Mouse (Mus musculus) ES-Bruce4 (cell line): ENCODE measurements around the gene Prkg2. TPM values are rescaled to one million over a fixed set of nuclear protein-coding genes. Genes with fewer than 3 reads are reported as not detected.

ENCODE experiments used
- H3K27ac ChIP-seq: 2 replicates; pipeline ENCODE4 v1.5.1; 2012; ENCODE audit warnings: low read length, inconsistent platforms; ENCODE audit not compliant: insufficient read depth
- H3K27me3 ChIP-seq: 2 replicates; pipeline ENCODE4 v1.6.1; 2012; ENCODE audit warnings: mild to moderate bottlenecking, low read length, inconsistent platforms; ENCODE audit not compliant: control insufficient read depth, poor library complexity, insufficient read depth, severe bottlenecking
- H3K36me3 ChIP-seq: 2 replicates; pipeline ENCODE4 v1.6.1; 2012; ENCODE audit warnings: inconsistent platforms, mild to moderate bottlenecking, low read length, moderate library complexity; ENCODE audit not compliant: control insufficient read depth, poor library complexity, insufficient read depth, severe bottlenecking
- H3K4me1 ChIP-seq: one replicate; pipeline ENCODE4 v1.8.1; 2011; ENCODE audit warnings: low read length; ENCODE audit not compliant: control insufficient read depth, insufficient read depth
- H3K4me3 ChIP-seq: 2 replicates; pipeline ENCODE4 v1.5.1; 2011; ENCODE audit warnings: low read depth, mild to moderate bottlenecking, low read length
- H3K9ac ChIP-seq: 2 replicates; pipeline ENCODE4 v1.6.1; 2012; ENCODE audit warnings: low read depth, mild to moderate bottlenecking, inconsistent platforms; ENCODE audit not compliant: poor library complexity, severe bottlenecking
- H3K9me3 ChIP-seq: replicated peaks from 2 replicates; pipeline ENCODE4 v1.6.1; 2012; ENCODE audit warnings: mild to moderate bottlenecking, low read length, inconsistent platforms; ENCODE audit not compliant: control insufficient read depth, poor library complexity, insufficient read depth, severe bottlenecking
- CTCF ChIP-seq: IDR thresholded peaks from one replicate; pipeline ENCODE4 v1.8.1; 2011; ENCODE audit warnings: low read depth, low read length
- EP300 ChIP-seq: IDR thresholded peaks from 2 replicates; pipeline ENCODE4 v1.6.1; 2011; ENCODE audit warnings: low read depth, low read length; ENCODE audit not compliant: insufficient read depth
- POLR2A ChIP-seq: IDR thresholded peaks from one replicate; pipeline ENCODE4 v1.8.1; 2011; ENCODE audit warnings: low read length; ENCODE audit not compliant: insufficient read depth
- polyA plus RNA-seq: library from polyadenylated mRNA; stranded (reverse); fragments of >200 nt; gene quantifications from 2 replicates; pipeline ENCODE4 v1.2.4, GENCODE M21; 2011; ENCODE audit warnings: low read depth; ENCODE audit not compliant: missing spikeins, insufficient read depth, insufficient read length

Prkg2 gene
- polyA plus RNA-seq, 1 experiment = 0.19 TPM

DNA sequence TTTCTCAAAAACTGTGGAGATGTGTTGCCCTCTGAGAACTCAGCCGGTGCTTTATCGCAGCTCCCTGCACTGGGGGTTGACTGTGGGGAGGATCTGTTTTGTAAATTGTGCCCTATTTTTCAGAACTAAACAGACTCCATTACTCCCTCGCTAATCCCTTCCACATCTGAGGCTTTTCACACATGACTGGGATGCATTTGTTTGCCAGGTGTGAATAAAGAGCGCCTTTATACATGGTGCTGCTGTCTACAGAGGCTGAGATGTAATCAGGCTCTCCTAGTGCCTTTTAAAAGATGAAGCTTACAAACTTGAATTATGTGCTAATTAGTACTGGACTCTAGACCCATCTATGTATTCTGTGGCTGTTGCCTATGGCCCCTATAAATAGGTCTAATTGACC lies 50.7 kb downstream of the Prkg2 start:
- Histone ChIP-seq H3K4me3 (no peak overlapping the region), H3K27me3 (no peaks in the 10 kb centered on the region), H3K36me3 (no peaks in the 10 kb centered on the region), H3K4me1 (peaks cover 5% of the 10 kb centered on the region), H3K9ac (no peak overlapping the region), H3K9me3 (no peaks in the 10 kb centered on the region), H3K27ac (no peak overlapping the region)
- TF ChIP-seq CTCF (no peak), EP300 (no peak), POLR2A (no peak)

DNA sequence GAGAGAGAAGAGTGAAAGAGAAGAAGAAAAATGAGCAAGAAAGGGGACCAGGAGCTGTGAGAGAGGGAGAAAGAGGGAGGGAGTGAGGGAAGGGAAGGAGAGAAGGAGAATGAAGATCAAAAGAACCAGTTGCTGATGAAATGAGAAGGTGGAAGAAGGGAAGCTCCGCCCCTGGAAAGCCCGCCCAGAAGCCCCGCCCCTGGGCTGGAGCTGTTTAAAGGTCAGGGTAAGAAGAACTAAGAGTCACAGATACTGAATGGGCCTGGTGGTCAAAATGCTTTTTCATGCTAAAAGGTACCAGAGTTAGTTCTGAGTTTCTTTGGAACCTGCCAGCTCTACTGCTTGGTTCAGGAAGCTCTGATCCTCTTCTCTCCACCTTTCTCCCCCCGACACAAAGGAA lies 51.1 kb downstream of the Prkg2 start:
- Histone ChIP-seq H3K27me3 (no peaks in the 10 kb centered on the region), H3K9ac (no peak overlapping the region), H3K4me3 (no peak overlapping the region), H3K4me1 (peaks cover 5% of the 10 kb centered on the region), H3K36me3 (no peaks in the 10 kb centered on the region), H3K9me3 (no peaks in the 10 kb centered on the region), H3K27ac (no peak overlapping the region)
- no peak for TF ChIP-seq EP300
- no peak for TF ChIP-seq CTCF
- no peak for TF ChIP-seq POLR2A

DNA sequence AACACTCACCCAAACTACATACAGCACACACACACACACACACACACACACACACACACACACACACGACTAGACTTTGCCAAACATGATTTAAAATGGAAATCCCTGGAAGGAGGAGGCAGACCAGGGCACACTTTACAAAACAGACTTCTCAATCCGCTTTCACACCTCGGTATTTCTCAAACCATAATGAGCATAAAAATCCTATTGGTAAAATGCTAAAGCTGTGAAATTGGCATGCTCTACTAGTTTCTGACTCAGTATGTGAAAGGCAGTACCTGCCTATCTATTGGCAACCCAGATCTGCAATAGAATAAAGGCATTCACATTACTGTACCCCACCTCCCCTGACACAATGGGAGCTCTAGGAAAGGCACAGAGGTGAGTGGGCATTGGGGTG lies 52.1 kb downstream of the Prkg2 start:
- Histone ChIP-seq H3K36me3 (no peaks in the 10 kb centered on the region), H3K4me1 (peaks cover 5% of the 10 kb centered on the region), H3K9ac (no peak overlapping the region), H3K9me3 (no peaks in the 10 kb centered on the region), H3K27me3 (no peaks in the 10 kb centered on the region), H3K4me3 (no peak overlapping the region), H3K27ac (no peak overlapping the region)
- TF ChIP-seq EP300 (no peak), CTCF (no peak)

DNA sequence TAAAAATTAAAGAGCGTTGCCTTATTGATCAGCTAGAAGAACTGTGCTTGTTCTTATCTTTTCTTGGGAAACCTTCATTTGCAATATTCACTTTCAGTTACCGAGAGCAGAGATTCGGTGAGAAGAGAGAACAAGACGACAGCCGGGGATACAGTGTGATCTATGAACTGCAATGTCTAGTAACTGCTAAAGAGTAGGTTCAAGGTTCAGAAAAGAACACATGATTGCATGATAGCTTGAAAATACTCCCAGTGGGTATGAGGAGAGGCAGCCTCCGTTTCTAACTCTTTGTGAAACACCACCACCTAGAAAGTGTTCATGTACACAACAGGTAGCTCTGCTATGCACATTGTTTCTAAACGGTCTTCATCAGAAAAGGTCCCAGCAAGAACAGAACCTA lies 55.8 kb downstream of the Prkg2 start:
- H3K9ac ChIP-seq = no peak overlapping the region
- no peaks in the 10 kb centered on the region for H3K36me3 ChIP-seq
- no peaks in the 10 kb centered on the region for H3K9me3 ChIP-seq
- H3K27me3 ChIP-seq = no peaks in the 10 kb centered on the region
- H3K4me1 ChIP-seq = peaks cover 5% of the 10 kb centered on the region
- TF ChIP-seq CTCF (no peak), EP300 (no peak), POLR2A (no peak)
- H3K27ac ChIP-seq = no peak overlapping the region
- H3K4me3 ChIP-seq = no peak overlapping the region

DNA sequence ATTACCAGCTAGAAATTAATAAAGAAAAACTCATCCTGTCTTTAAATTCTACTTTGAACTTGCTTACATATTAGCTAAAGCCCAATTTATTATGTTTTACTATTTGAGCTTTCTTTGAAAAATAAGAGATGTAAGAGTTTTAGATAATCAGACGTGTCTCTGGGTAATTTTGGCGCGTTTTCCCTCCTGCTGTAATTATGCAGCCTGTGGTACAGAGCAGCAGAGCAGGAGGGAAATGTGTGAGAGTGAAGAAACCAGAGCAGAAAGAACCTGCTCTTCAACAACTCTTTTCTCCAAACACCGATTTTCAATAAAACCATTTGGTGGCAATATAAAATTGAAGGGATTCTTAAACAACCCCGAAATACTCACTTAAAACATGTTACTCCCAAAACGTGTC lies 58.8 kb downstream of the Prkg2 start:
- Histone ChIP-seq H3K4me1 (no peaks in the 10 kb centered on the region), H3K9me3 (no peaks in the 10 kb centered on the region), H3K27me3 (no peaks in the 10 kb centered on the region), H3K27ac (no peak overlapping the region), H3K4me3 (no peak overlapping the region), H3K36me3 (no peaks in the 10 kb centered on the region), H3K9ac (no peak overlapping the region)
- TF ChIP-seq CTCF (no peak), POLR2A (no peak)

DNA sequence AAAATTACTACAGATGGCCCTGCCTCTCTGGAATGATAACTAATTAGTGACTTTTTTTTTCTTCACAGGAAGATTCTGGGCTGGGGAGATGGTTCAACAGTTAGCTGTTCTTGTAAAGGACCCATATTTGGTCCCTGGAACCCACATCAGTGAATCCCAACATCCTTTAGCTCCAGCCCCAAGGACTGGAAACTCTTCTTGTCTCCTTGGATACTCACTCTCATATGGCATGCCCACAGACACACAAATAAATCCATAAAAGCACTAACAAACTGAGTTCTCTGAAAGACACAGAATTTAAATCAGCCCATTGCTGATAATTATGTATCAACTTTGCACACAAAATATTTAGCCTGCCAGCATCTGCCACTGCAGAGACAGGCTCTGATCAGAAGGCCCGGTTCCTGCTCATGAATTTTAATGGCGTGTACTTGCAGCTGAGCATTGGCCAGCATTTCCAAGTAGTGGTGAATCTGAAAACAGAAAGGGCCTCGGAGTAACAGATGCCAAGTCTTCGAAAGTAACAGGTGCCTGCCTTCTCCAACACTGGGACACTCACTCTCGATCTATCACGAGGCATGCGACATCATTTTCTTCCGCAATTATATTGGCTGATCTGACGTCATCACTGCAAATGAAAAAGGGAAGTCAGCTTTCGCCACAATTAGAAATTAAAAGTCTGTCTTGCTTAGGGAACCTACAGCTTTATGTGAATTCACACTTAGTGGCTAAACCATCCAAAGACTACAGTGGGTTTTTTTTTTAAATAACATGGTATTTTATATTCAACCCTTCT lies 61.1 kb downstream of the Prkg2 start:
- Histone ChIP-seq H3K9ac (no peak overlapping the region), H3K27me3 (no peaks in the 10 kb centered on the region), H3K9me3 (no peaks in the 10 kb centered on the region), H3K4me3 (no peak overlapping the region), H3K36me3 (no peaks in the 10 kb centered on the region), H3K27ac (no peak overlapping the region), H3K4me1 (no peaks in the 10 kb centered on the region)
- TF ChIP-seq CTCF (no peak), POLR2A (no peak), EP300 (no peak)
